Mouse (Mus musculus) neural tube, embryonic 14.5 days (tissue): Measurements from ENCODE around the gene Nav2. TPM values are rescaled to one million over a fixed set of nuclear protein-coding genes. Genes with fewer than 3 reads are reported as not detected.

Source experiments
- ATAC-seq: fragments of 200-750 bp; cut with Nextera tagmentation; 2 replicates; pipeline ENCODE4 v1.8.0; 2017; ENCODE audit warnings: low read depth, mild to moderate bottlenecking, moderate TSS enrichment, moderate library complexity
- H3K27ac ChIP-seq: fragments of 300-500 bp; sonication (generic); 2 replicates; pipeline ENCODE4 v1.5.1; 2014; ENCODE audit warnings: low read depth, mild to moderate bottlenecking, control low read depth, low read length, moderate library complexity, mixed read lengths
- H3K27me3 ChIP-seq: fragments of 300-500 bp; sonication (generic); 2 replicates; pipeline ENCODE4 v1.6.1; 2014; ENCODE audit warnings: low read length; ENCODE audit not compliant: control insufficient read depth, insufficient read depth
- H3K36me3 ChIP-seq: fragments of 300-500 bp; sonication (generic); 2 replicates; pipeline ENCODE4 v1.6.1; 2014; ENCODE audit warnings: low read length, mixed read lengths; ENCODE audit not compliant: control insufficient read depth, insufficient read depth
- H3K4me1 ChIP-seq: fragments of 300-500 bp; sonication (generic); 2 replicates; pipeline ENCODE4 v1.6.1; 2014; ENCODE audit warnings: low read length; ENCODE audit not compliant: control insufficient read depth, insufficient read depth
- H3K4me2 ChIP-seq: fragments of 300-500 bp; sonication (generic); 2 replicates; pipeline ENCODE4 v1.6.1; 2014; ENCODE audit warnings: mild to moderate bottlenecking, low read depth, low read length, control low read depth
- H3K4me3 ChIP-seq: fragments of 300-500 bp; sonication (generic); 2 replicates; pipeline ENCODE4 v1.5.1; 2014; ENCODE audit warnings: low read depth, low read length, control low read depth, mixed read lengths
- H3K9ac ChIP-seq: fragments of 300-500 bp; sonication (generic); replicated peaks from 2 replicates; pipeline ENCODE4 v1.6.1; 2014; ENCODE audit warnings: low read depth, mild to moderate bottlenecking, control low read depth, low read length, mixed read lengths
- H3K9me3 ChIP-seq: fragments of 300-500 bp; sonication (generic); 2 replicates; pipeline ENCODE4 v1.6.1; 2016; ENCODE audit warnings: low read length; ENCODE audit not compliant: control insufficient read depth
- WGBS: fragments of 180-500 bp; shearing (Covaris S2); extraction: QIAGEN DNeasy Blood & Tissue Kit; methylation state at CpG from one replicate; pipeline ENCODE4 v1.1.7; 2014; 5-methylcytosine and 5-hydroxymethylcytosine counted together
- polyA plus RNA-seq: library from polyadenylated mRNA; unstranded; fragments of >200 nt; fragmentation: Nextera tagmentation; extraction: Ambion mirVana; gene quantifications from 2 replicates; pipeline ENCODE4 v1.2.1, GENCODE M21; 2014

The Nav2 gene
- polyA plus RNA-seq, 1 experiment from 2014 or later: 36.5 TPM

GRCm38 (mm10) chr7:49411803-49412202 lies 503.3 kb downstream of the Nav2 start:
- WGBS: 93% methylated on average over 9 of the region's 9 CpGs
- no peak overlapping the region for H3K27ac ChIP-seq
- no peaks in the 10 kb centered on the region for H3K36me3 ChIP-seq
- no peak overlapping the region for H3K4me3 ChIP-seq
- H3K4me1 ChIP-seq: no peaks in the 10 kb centered on the region
- H3K9ac ChIP-seq: no peak overlapping the region
- H3K9me3 ChIP-seq: no peaks in the 10 kb centered on the region
- no peaks in the 10 kb centered on the region for H3K27me3 ChIP-seq
- no peak overlapping the region for H3K4me2 ChIP-seq
- no peak for ATAC-seq

DNA sequence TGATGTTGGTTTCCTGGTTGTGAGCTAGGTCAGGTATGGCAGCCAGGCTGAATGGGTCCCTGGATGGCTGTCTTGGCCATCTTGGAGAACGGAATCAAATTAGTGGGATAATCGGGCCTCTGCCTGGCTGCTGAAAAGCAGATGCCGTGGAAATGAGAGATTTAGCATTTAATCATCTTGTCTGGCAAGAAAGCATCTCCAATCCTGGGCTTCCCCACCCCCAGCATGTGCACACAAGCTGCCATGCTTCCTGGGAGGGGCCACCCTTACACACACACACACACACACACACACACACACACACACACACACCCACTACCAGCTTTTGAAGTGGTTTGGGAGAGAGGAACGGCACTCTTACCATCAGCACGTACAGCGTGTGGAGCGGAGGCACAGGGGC lies 506.6 kb downstream of the Nav2 start:
- 66% methylated on average over 7 of the region's 7 CpGs for WGBS
- no peak for ATAC-seq
- H3K9me3 ChIP-seq: no peaks in the 10 kb centered on the region
- no peak overlapping the region for H3K27ac ChIP-seq
- H3K9ac ChIP-seq: no peak overlapping the region
- H3K36me3 ChIP-seq: no peaks in the 10 kb centered on the region
- H3K4me2 ChIP-seq: no peak overlapping the region
- H3K4me3 ChIP-seq: no peak overlapping the region
- no peaks in the 10 kb centered on the region for H3K4me1 ChIP-seq
- no peaks in the 10 kb centered on the region for H3K27me3 ChIP-seq

DNA sequence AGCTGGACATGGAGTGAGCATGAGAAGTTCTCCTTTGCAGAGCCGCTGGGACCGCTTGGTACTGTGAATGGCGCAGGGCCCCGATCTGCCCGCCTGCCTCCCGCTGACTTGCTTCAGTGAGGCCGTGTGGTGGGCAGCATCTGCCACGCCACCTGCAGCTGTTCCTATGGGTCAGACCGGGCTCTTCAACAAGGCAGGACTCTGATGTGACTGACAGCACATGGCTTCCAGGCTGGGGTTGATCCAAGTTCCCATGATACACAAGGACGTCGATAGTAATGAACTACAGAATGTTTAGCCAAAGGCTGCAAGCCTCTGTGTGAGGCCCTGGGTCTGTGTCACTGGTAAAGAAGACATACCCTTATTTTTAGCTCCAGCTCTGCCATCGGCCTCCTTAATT lies 507.2 kb downstream of the Nav2 start:
- 82% methylated on average over 12 of the region's 12 CpGs for WGBS
- no peaks in the 10 kb centered on the region for H3K4me1 ChIP-seq
- no peak overlapping the region for H3K9ac ChIP-seq
- H3K36me3 ChIP-seq: 0 out of 2 replicates have a peak, but pooled peaks cover under 1% of the 10 kb centered on the region
- no peak for ATAC-seq
- H3K4me3 ChIP-seq: no peak overlapping the region
- H3K9me3 ChIP-seq: no peaks in the 10 kb centered on the region
- H3K27ac ChIP-seq: no peak overlapping the region
- H3K27me3 ChIP-seq: no peaks in the 10 kb centered on the region
- no peak overlapping the region for H3K4me2 ChIP-seq

GRCm38 (mm10) chr7:49418841-49419240 lies 510.3 kb downstream of the Nav2 start:
- no peak for ATAC-seq
- 79% methylated on average over 13 of the region's 13 CpGs for WGBS
- no peak overlapping the region for H3K9ac ChIP-seq
- H3K4me2 ChIP-seq: no peak overlapping the region
- no peak overlapping the region for H3K27ac ChIP-seq
- no peaks in the 10 kb centered on the region for H3K27me3 ChIP-seq
- no peak overlapping the region for H3K4me3 ChIP-seq
- H3K9me3 ChIP-seq: no peaks in the 10 kb centered on the region
- 0 out of 2 replicates have a peak, but pooled peaks cover 6% of the 10 kb centered on the region for H3K36me3 ChIP-seq
- no peaks in the 10 kb centered on the region for H3K4me1 ChIP-seq

DNA sequence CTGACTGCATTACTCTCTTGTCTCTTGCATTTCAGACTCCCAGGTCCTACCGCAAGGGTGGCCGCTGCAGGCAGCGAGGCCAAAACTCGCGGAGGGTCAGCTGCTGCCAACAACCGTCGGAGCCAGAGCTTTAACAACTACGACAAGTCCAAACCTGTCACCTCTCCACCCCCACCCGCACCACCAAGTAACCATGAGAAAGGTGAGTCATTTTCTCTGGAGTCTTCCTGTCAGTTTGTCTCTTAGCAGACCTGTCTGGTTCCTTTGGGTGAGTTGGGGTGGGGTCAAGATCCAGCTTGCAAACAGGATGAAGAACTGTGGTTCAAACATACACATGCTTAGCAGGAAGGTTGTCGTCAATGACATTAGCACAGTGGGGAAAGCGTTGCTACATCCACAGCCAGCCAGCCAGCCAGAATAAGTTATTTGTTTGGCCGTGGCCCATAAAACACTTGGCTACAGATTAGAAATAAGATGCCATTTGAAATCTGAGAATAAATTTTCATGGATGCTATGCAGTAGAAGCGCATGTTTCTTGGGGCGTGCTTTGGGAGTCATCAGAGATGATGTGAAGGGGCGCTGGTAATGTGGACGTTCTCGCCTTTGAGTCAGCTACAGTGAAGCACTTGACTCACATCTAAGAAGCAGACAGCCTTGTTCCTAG lies 511.8 kb downstream of the Nav2 start:
- Histone ChIP-seq H3K4me3 (no peak overlapping the region), H3K9me3 (no peaks in the 10 kb centered on the region)
- WGBS: 88% methylated on average over 17 of the region's 17 CpGs

DNA sequence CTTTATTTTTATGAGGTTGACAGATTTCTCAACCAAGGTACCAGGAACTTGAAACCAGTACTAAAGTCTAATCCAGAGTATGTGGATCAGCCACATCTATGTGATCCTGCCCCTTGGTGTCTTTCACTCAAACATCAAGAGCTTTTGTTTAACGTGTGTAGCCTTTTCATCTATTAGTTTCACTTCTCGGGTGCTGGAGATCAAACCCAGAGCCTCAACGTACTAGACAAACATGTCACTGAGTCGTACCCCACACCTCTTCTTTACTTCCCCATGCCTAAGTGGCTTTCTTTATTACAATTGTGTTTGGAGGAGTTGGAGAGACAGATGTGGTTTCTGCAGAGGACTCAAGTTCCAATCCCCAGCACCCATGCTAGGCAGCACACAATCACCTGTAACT lies 512.7 kb downstream of the Nav2 start:
- Histone ChIP-seq H3K4me2 (no peak overlapping the region), H3K9ac (no peak overlapping the region), H3K36me3 (0 out of 2 replicates have a peak, but pooled peaks cover 6% of the 10 kb centered on the region), H3K27me3 (no peaks in the 10 kb centered on the region), H3K27ac (no peak overlapping the region), H3K4me3 (no peak overlapping the region), H3K9me3 (no peaks in the 10 kb centered on the region), H3K4me1 (0 out of 2 replicates have a peak, but pooled peaks cover 5% of the 10 kb centered on the region)
- ATAC-seq: no peak
- WGBS: 85% methylated on average over 4 of the region's 4 CpGs

More for the DNA sequence above, 511.8 kb downstream of the Nav2 start:
- Histone ChIP-seq H3K27ac (no peak overlapping the region), H3K36me3 (0 out of 2 replicates have a peak, but pooled peaks cover 6% of the 10 kb centered on the region), H3K4me1 (no peaks in the 10 kb centered on the region), H3K4me2 (no peak overlapping the region), H3K27me3 (no peaks in the 10 kb centered on the region), H3K9ac (no peak overlapping the region)
- ATAC-seq: no peak

DNA sequence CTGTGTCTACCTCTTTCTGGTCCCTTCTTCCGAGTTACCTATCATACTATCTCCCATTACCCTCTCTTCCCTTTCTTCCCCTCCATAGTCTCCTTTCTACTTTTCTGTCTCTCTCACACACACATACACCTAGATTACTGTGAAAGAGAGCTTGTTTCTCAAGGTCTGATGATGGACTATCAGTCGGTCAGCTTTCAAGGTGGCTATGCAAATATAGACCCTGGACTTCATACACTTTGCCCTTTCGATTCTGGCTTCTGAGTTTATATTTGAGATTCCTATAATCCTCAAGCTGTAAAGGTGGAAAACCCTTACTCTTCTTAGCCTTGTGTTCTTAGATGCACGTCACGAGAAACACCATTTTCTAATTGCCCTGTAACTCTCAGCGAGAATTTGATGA lies 515.4 kb downstream of the Nav2 start:
- H3K4me2 ChIP-seq: no peak overlapping the region
- WGBS: 90% methylated on average over 6 of the region's 6 CpGs
- no peaks in the 10 kb centered on the region for H3K9me3 ChIP-seq
- H3K9ac ChIP-seq: no peak overlapping the region
- no peak overlapping the region for H3K4me3 ChIP-seq
- 0 out of 2 replicates have a peak, but pooled peaks cover 5% of the 10 kb centered on the region for H3K4me1 ChIP-seq
- no peak overlapping the region for H3K27ac ChIP-seq
- H3K27me3 ChIP-seq: no peaks in the 10 kb centered on the region
- ATAC-seq: no peak
- 0 out of 2 replicates have a peak, but pooled peaks cover 6% of the 10 kb centered on the region for H3K36me3 ChIP-seq

DNA sequence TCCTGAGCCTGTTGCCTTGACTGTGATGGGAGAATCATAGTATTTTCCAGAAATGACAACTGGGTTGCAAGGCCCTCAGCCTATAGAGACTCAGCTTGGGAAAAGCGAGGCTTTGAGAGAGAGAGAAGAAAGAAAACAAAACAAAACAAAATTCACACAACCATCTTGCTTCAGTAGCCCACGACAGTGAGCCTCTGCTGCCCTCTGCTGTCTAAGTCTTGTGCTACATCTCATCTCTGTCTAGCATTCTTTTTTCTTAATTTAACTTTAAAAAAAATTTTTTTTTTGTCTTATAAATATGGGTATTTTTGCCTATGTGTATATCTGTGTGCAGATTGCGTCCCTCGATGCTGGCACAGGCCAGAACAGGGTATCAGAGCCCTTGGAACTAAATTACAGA lies 517.5 kb downstream of the Nav2 start:
- peak; percentile 36; the same call in 1 of the 2 replicates for ATAC-seq
- Histone ChIP-seq H3K27me3 (no peaks in the 10 kb centered on the region), H3K27ac (peak overlapping the region; percentile 16; the same call in 1 of the 2 replicates), H3K4me1 (0 out of 2 replicates have a peak, but pooled peaks cover 5% of the 10 kb centered on the region), H3K36me3 (0 out of 2 replicates have a peak, but pooled peaks cover 3% of the 10 kb centered on the region), H3K4me2 (no peak overlapping the region), H3K9me3 (no peaks in the 10 kb centered on the region), H3K4me3 (no peak overlapping the region), H3K9ac (no peak overlapping the region)
- WGBS: 48% methylated on average over 4 of the region's 4 CpGs

GRCm38 (mm10) chr7:49427843-49428242 lies 519.3 kb downstream of the Nav2 start:
- Histone ChIP-seq H3K9ac (no peak overlapping the region), H3K4me2 (no peak overlapping the region)

More at GRCm38 (mm10) chr7:49427843-49428242, 519.3 kb downstream of the Nav2 start:
- H3K27ac ChIP-seq: no peak overlapping the region
- H3K27me3 ChIP-seq: no peaks in the 10 kb centered on the region
- no peak for ATAC-seq
- 0 out of 2 replicates have a peak, but pooled peaks cover 3% of the 10 kb centered on the region for H3K36me3 ChIP-seq
- H3K4me3 ChIP-seq: no peak overlapping the region
- 49% methylated on average over 6 of the region's 6 CpGs for WGBS
- no peaks in the 10 kb centered on the region for H3K9me3 ChIP-seq
- 0 out of 2 replicates have a peak, but pooled peaks cover 5% of the 10 kb centered on the region for H3K4me1 ChIP-seq
